Mouse (Mus musculus) liver, postnatal 0 days (tissue): ENCODE results near the gene Ntn5. TPM values are rescaled to one million over a fixed set of nuclear protein-coding genes. Genes with fewer than 3 reads are reported as not detected.
A peak's percentile ranks its signal among the peaks of the same experiment; 100 is the strongest.

ENCODE experiments used
- ATAC-seq: fragments of 200-750 bp; cut with Nextera tagmentation; 2 replicates; pipeline ENCODE4 v1.8.0; 2017; ENCODE audit warnings: mild to moderate bottlenecking, moderate library complexity
- DNase-seq: peaks from one replicate; pipeline ENCODE4 v3.0.0-alpha.2; 2016
- H3K27ac ChIP-seq: fragments of 300-500 bp; sonication (generic); 2 replicates; pipeline ENCODE4 v1.5.1; 2014; ENCODE audit warnings: antibody characterized with exemption, moderate library complexity, mild to moderate bottlenecking, low read depth
- H3K27me3 ChIP-seq: fragments of 300-500 bp; sonication (generic); 2 replicates; pipeline ENCODE4 v1.6.1; 2014; ENCODE audit warnings: low read length, control low read depth, mixed read lengths; ENCODE audit not compliant: insufficient read depth
- H3K36me3 ChIP-seq: fragments of 300-500 bp; sonication (generic); replicated peaks from 2 replicates; pipeline ENCODE4 v1.6.1; 2014; ENCODE audit warnings: mild to moderate bottlenecking, control low read depth, low read length, moderate library complexity, mixed read lengths; ENCODE audit not compliant: insufficient read depth
- H3K4me1 ChIP-seq: fragments of 300-500 bp; sonication (generic); 2 replicates; pipeline ENCODE4 v1.6.1; 2014; ENCODE audit warnings: antibody characterized with exemption, mild to moderate bottlenecking, control low read depth; ENCODE audit not compliant: insufficient read depth
- H3K4me2 ChIP-seq: fragments of 300-500 bp; sonication (generic); 2 replicates; pipeline ENCODE4 v1.6.1; 2014; ENCODE audit warnings: low read depth, mild to moderate bottlenecking, low read length, moderate library complexity, mixed read lengths
- H3K4me3 ChIP-seq: fragments of 300-500 bp; sonication (generic); 2 replicates; pipeline ENCODE4 v1.5.1; 2014; ENCODE audit warnings: low read depth, low read length
- H3K9ac ChIP-seq: fragments of 300-500 bp; sonication (generic); replicated peaks from 2 replicates; pipeline ENCODE4 v1.6.1; 2014; ENCODE audit warnings: mild to moderate bottlenecking, moderate library complexity
- H3K9me3 ChIP-seq: fragments of 300-500 bp; sonication (generic); 2 replicates; pipeline ENCODE4 v1.6.1; 2016; ENCODE audit warnings: mild to moderate bottlenecking, control low read depth, low read length, mixed read lengths
- CTCF ChIP-seq: sonication (generic); IDR thresholded peaks from 2 replicates; pipeline ENCODE4 v1.5.1; 2016; ENCODE audit warnings: antibody characterized with exemption, low read depth
- EP300 ChIP-seq: IDR thresholded peaks from 2 replicates; pipeline ENCODE4 v1.6.1; 2016; ENCODE audit warnings: antibody characterized with exemption, low read depth, mild to moderate bottlenecking
- WGBS: fragments of 180-500 bp; shearing (Covaris S2); extraction: QIAGEN DNeasy Blood & Tissue Kit; methylation state at CpG from one replicate; pipeline ENCODE4 v1.1.7; 2014; ENCODE audit not compliant: insufficient replicate concordance; 5-methylcytosine and 5-hydroxymethylcytosine counted together
- polyA plus RNA-seq: library from polyadenylated mRNA; unstranded; fragments of >200 nt; fragmentation: Nextera tagmentation; extraction: Ambion mirVana; gene quantifications from 2 replicates; pipeline ENCODE4 v1.2.1, GENCODE M21; 2015

The Ntn5 gene
- polyA plus RNA-seq, 1 experiment from 2014 or later: not detected

GRCm38 (mm10) chr7:45716952-45717917 lies 33.4 kb downstream of the Ntn5 start:
- Histone ChIP-seq H3K27me3 (no peaks in the 10 kb centered on the region), H3K27ac (peak overlapping the region; percentile 94), H3K9me3 (no peaks in the 10 kb centered on the region), H3K4me1 (peaks cover 48% of the 10 kb centered on the region), H3K36me3 (peaks cover 31% of the 10 kb centered on the region), H3K9ac (peak overlapping the region; percentile 97), H3K4me3 (peak overlapping the region; percentile 84), H3K4me2 (peak overlapping the region; percentile 89)
- DNase-seq (no peak), ATAC-seq (peak; percentile 20)
- TF ChIP-seq CTCF: no peak
- no peak for TF ChIP-seq EP300
- WGBS: 6% methylated on average over 31 of the region's 31 CpGs

DNA sequence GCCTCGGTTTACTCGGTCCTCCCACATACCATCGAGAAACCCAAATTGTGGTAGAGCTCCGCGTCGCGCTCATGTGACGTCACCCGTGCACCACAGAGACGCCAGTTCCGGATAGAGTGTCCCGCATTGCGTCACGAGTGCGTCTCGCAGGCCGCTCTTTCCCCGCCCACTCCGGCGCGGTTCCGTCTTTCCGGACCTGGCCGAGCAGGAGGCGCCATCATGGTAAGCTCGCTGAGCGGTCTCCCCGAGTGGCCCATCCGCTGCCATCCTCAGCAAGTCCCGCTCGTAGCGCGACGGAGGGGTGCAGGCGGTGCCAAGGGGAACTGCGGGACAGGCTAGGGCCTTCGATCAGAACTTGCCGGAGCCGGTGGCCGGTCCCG lies 34.1 kb downstream of the Ntn5 start, which contains the start of gene Sphk2:
Gene Sphk2 (minus strand): TSS at position 85 of the 380 bp plus-strand sequence.
- DNase-seq (peak; percentile 99), ATAC-seq (peak; percentile 61)
- Histone ChIP-seq H3K27me3 (no peaks in the 10 kb centered on the region), H3K9me3 (no peaks in the 10 kb centered on the region), H3K4me1 (peaks cover 43% of the 10 kb centered on the region), H3K27ac (peak within 1 kb of the TSS; percentile 94), H3K4me3 (peak within 1 kb of the TSS; percentile 84), H3K9ac (peak within 1 kb of the TSS; percentile 97), H3K36me3 (peaks cover 27% of the 10 kb centered on the region), H3K4me2 (peak within 1 kb of the TSS; percentile 89)
- 2% methylated on average over 41 of the region's 41 CpGs for WGBS
- TF ChIP-seq CTCF (peak; percentile 24), EP300 (peak; percentile 79; the same call in 1 of the 2 replicates)

DNA sequence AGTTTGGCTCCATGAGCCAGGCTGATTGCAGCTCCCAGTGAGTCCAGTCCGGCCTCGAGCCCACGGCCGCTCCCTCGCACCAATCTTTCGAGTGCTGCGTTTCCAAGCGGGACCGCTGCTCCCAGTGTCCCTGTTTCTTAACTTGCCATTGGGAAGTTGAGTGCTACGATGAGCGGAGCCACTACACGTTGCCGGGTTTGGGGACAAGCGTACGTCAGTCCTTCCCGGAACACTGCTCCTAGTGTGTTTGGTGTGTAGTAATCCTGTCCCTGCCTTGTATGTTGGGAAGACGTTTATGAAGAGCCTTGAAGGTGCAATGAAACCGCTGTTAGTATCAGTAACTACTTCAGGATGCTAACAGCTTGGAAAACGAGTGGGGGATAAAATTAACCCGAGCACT lies 34.5 kb downstream of the Ntn5 start:
- Histone ChIP-seq H3K27ac (peak overlapping the region; percentile 94), H3K4me1 (peaks cover 39% of the 10 kb centered on the region), H3K4me3 (peak overlapping the region; percentile 84), H3K9ac (peak overlapping the region; percentile 97), H3K4me2 (peak overlapping the region; percentile 89), H3K9me3 (no peaks in the 10 kb centered on the region), H3K36me3 (peaks cover 24% of the 10 kb centered on the region), H3K27me3 (no peaks in the 10 kb centered on the region)
- TF ChIP-seq EP300 (no peak), CTCF (no peak)
- DNase-seq: no peak
- ATAC-seq: no peak
- 1% methylated on average over 20 of the region's 20 CpGs for WGBS

GRCm38 (mm10) chr7:45719180-45719579 lies 35.4 kb downstream of the Ntn5 start:
- no peak for DNase-seq
- WGBS: 68% methylated on average over 10 of the region's 10 CpGs
- peaks cover 35% of the 10 kb centered on the region for H3K4me1 ChIP-seq
- H3K9ac ChIP-seq: peak overlapping the region; percentile 97
- no peaks in the 10 kb centered on the region for H3K9me3 ChIP-seq
- no peak for ATAC-seq
- no peak for TF ChIP-seq EP300
- no peak for TF ChIP-seq CTCF
- peak overlapping the region; percentile 89 for H3K4me2 ChIP-seq
- H3K36me3 ChIP-seq: peaks cover 21% of the 10 kb centered on the region
- H3K27ac ChIP-seq: peak overlapping the region; percentile 94; the same call in 1 of the 2 replicates
- H3K4me3 ChIP-seq: peak overlapping the region; percentile 84
- H3K27me3 ChIP-seq: no peaks in the 10 kb centered on the region

- no peaks in the 10 kb centered on the region for H3K27me3 ChIP-seq
- peak overlapping the region; percentile 97 for H3K9ac ChIP-seq
- H3K9me3 ChIP-seq: no peaks in the 10 kb centered on the region
- H3K36me3 ChIP-seq: peaks cover 21% of the 10 kb centered on the region
- TF ChIP-seq CTCF (no peak), EP300 (no peak)
- peak overlapping the region; percentile 89 for H3K4me2 ChIP-seq
- no peak overlapping the region for H3K27ac ChIP-seq
- H3K4me3 ChIP-seq: no peak overlapping the region
- peaks cover 28% of the 10 kb centered on the region for H3K4me1 ChIP-seq
- 88% methylated on average over 15 of the region's 16 CpGs for WGBS
- ATAC-seq (no peak), DNase-seq (no peak)
Measured at GRCm38 (mm10) chr7:45719738-45720412, 36.1 kb downstream of the Ntn5 start.

GRCm38 (mm10) chr7:45720413-45721233 lies 36.8 kb downstream of the Ntn5 start, which contains the start of gene Fam83e:
Gene Fam83e (plus strand): TSS chr7:45721212.
- H3K4me1 ChIP-seq: peaks cover 26% of the 10 kb centered on the region
- peaks cover 21% of the 10 kb centered on the region for H3K36me3 ChIP-seq
- no peaks in the 10 kb centered on the region for H3K9me3 ChIP-seq
- no peak within 1 kb of the TSS for H3K4me2 ChIP-seq
- H3K27me3 ChIP-seq: no peaks in the 10 kb centered on the region
- no peak within 1 kb of the TSS for H3K9ac ChIP-seq
- no peak for DNase-seq
- no peak within 1 kb of the TSS for H3K4me3 ChIP-seq
- H3K27ac ChIP-seq: no peak within 1 kb of the TSS
- WGBS: 78% methylated on average over 14 of the region's 14 CpGs
- no peak for ATAC-seq
- TF ChIP-seq EP300 (no peak), CTCF (peak; percentile 34)
